Mouse (Mus musculus): ENCODE measurements around the gene Ndufa13. TPM values are rescaled to one million over a fixed set of nuclear protein-coding genes. Genes with fewer than 3 reads are reported as not detected.

The Ndufa13 gene
- total RNA-seq, 1 experiment from 2014 or later: 82.1 TPM

- ATAC-seq (replicated peaks; ENCODE audit: low read depth, poor library complexity, severe bottlenecking): no peak
These were observed 19.3 kb downstream of the Ndufa13 start for GRCm38 (mm10) chr8:69882833-69883600.

GRCm38 (mm10) chr8:69882021-69882756 lies 20.2 kb downstream of the Ndufa13 start:
- ATAC-seq (replicated peaks; ENCODE audit: low read depth, poor library complexity, severe bottlenecking): no peak

GRCm38 (mm10) chr8:69881261-69881865 lies 21.0 kb downstream of the Ndufa13 start:
- ATAC-seq (replicated peaks; ENCODE audit: low read depth, poor library complexity, severe bottlenecking): no peak

GRCm38 (mm10) chr8:69880841-69881240 lies 21.5 kb downstream of the Ndufa13 start:
- no peak for ATAC-seq (replicated peaks; ENCODE audit: low read depth, poor library complexity, severe bottlenecking)

GRCm38 (mm10) chr8:69879678-69880077 lies 22.7 kb downstream of the Ndufa13 start:
- no peak for ATAC-seq (replicated peaks; ENCODE audit: low read depth, poor library complexity, severe bottlenecking)

GRCm38 (mm10) chr8:69877992-69878391 lies 24.4 kb downstream of the Ndufa13 start:
- ATAC-seq (replicated peaks; ENCODE audit: low read depth, poor library complexity, severe bottlenecking): no peak

GRCm38 (mm10) chr8:69877396-69877795 lies 25.0 kb downstream of the Ndufa13 start:
- ATAC-seq (replicated peaks; ENCODE audit: low read depth, poor library complexity, severe bottlenecking): no peak

- ATAC-seq (replicated peaks; ENCODE audit: low read depth, poor library complexity, severe bottlenecking): no peak
These were observed 25.4 kb downstream of the Ndufa13 start for GRCm38 (mm10) chr8:69876967-69877366.

GRCm38 (mm10) chr8:69876097-69876496 lies 26.3 kb downstream of the Ndufa13 start:
- ATAC-seq (replicated peaks; ENCODE audit: low read depth, poor library complexity, severe bottlenecking): no peak

GRCm38 (mm10) chr8:69874654-69875053 lies 27.7 kb downstream of the Ndufa13 start:
- no peak for ATAC-seq (replicated peaks; ENCODE audit: low read depth, poor library complexity, severe bottlenecking)

- ATAC-seq (replicated peaks; ENCODE audit: low read depth, poor library complexity, severe bottlenecking): peak; percentile 67
These were observed 28.2 kb downstream of the Ndufa13 start for GRCm38 (mm10) chr8:69874155-69874554.

- no peak for ATAC-seq (replicated peaks; ENCODE audit: low read depth, poor library complexity, severe bottlenecking)
These were observed 31.5 kb downstream of the Ndufa13 start for GRCm38 (mm10) chr8:69870907-69871306.

GRCm38 (mm10) chr8:69870003-69870765 lies 32.2 kb downstream of the Ndufa13 start:
- ATAC-seq (replicated peaks; ENCODE audit: low read depth, poor library complexity, severe bottlenecking): no peak

GRCm38 (mm10) chr8:69867696-69868326 lies 34.5 kb downstream of the Ndufa13 start:
- ATAC-seq (replicated peaks; ENCODE audit: low read depth, poor library complexity, severe bottlenecking): no peak

GRCm38 (mm10) chr8:69864180-69864579 lies 38.2 kb downstream of the Ndufa13 start:
- no peak for ATAC-seq (replicated peaks; ENCODE audit: low read depth, poor library complexity, severe bottlenecking)

- no peak for ATAC-seq (replicated peaks; ENCODE audit: low read depth, poor library complexity, severe bottlenecking)
These were observed 38.9 kb downstream of the Ndufa13 start for GRCm38 (mm10) chr8:69863387-69864020.

GRCm38 (mm10) chr8:69861251-69861650 lies 41.1 kb downstream of the Ndufa13 start:
- ATAC-seq (replicated peaks; ENCODE audit: low read depth, poor library complexity, severe bottlenecking): no peak

- peak; percentile 57 for ATAC-seq (replicated peaks; ENCODE audit: low read depth, poor library complexity, severe bottlenecking)
These were observed 41.6 kb downstream of the Ndufa13 start for GRCm38 (mm10) chr8:69860807-69861206.

GRCm38 (mm10) chr8:69853869-69854268 lies 48.5 kb downstream of the Ndufa13 start:
- ATAC-seq (replicated peaks; ENCODE audit: low read depth, poor library complexity, severe bottlenecking): no peak

Data from common myeloid progenitor, adult 5-6 weeks (primary cell).